Mouse (Mus musculus) stomach, embryonic 15.5 days (tissue): ENCODE data around the gene Rab27a. TPM values are rescaled to one million over a fixed set of nuclear protein-coding genes. Genes with fewer than 3 reads are reported as not detected.
"Not testable (repeated sequence)": the region's sequence is repeated elsewhere in the genome, so short reads cannot be mapped to it uniquely, and the experiment has no call there.

Source experiments
- ATAC-seq: fragments of 200-750 bp; cut with Nextera tagmentation; 2 replicates; pipeline ENCODE4 v1.8.0; 2017; ENCODE audit warnings: low read depth, moderate number of reproducible peaks, moderate TSS enrichment; ENCODE audit not compliant: insufficient read depth, low FRiP score
- H3K27ac ChIP-seq: fragments of 300-500 bp; sonication (generic); 2 replicates; pipeline ENCODE4 v1.5.1; 2015; ENCODE audit warnings: mild to moderate bottlenecking, inconsistent platforms
- H3K27me3 ChIP-seq: fragments of 300-500 bp; sonication (generic); replicated peaks from 2 replicates; pipeline ENCODE4 v1.6.1; 2015; ENCODE audit warnings: inconsistent platforms
- H3K36me3 ChIP-seq: fragments of 300-500 bp; sonication (generic); 2 replicates; pipeline ENCODE4 v1.6.1; 2015; ENCODE audit warnings: inconsistent platforms
- H3K4me1 ChIP-seq: fragments of 300-500 bp; sonication (generic); 2 replicates; pipeline ENCODE4 v1.6.1; 2015; ENCODE audit warnings: inconsistent platforms
- H3K4me2 ChIP-seq: fragments of 300-500 bp; sonication (generic); 2 replicates; pipeline ENCODE4 v1.6.1; 2015; ENCODE audit warnings: mild to moderate bottlenecking, inconsistent platforms
- H3K4me3 ChIP-seq: fragments of 300-500 bp; sonication (generic); replicated peaks from 2 replicates; pipeline ENCODE4 v1.5.1; 2015; ENCODE audit warnings: inconsistent platforms
- H3K9ac ChIP-seq: fragments of 300-500 bp; sonication (generic); 2 replicates; pipeline ENCODE4 v1.6.1; 2015; ENCODE audit warnings: inconsistent platforms
- H3K9me3 ChIP-seq: fragments of 300-500 bp; sonication (generic); 2 replicates; pipeline ENCODE4 v1.6.1; 2016; ENCODE audit warnings: inconsistent platforms
- WGBS: fragments of 180-500 bp; shearing (Covaris S2); methylation state at CpG from one replicate; pipeline ENCODE4 v1.1.7; 2015; 5-methylcytosine and 5-hydroxymethylcytosine counted together
- polyA plus RNA-seq: library from polyadenylated mRNA; unstranded; fragments of >200 nt; fragmentation: Nextera tagmentation; extraction: Ambion mirVana; gene quantifications from 2 replicates; pipeline ENCODE4 v1.2.1, GENCODE M21; 2015

Gene Rab27a
- polyA plus RNA-seq, 1 experiment from 2014 or later = 16.8 TPM

- not testable (repeated sequence) for H3K36me3 ChIP-seq, H3K4me1 ChIP-seq, H3K9me3 ChIP-seq, H3K4me2 ChIP-seq, H3K4me3 ChIP-seq, H3K9ac ChIP-seq, ATAC-seq, H3K27me3 ChIP-seq, H3K27ac ChIP-seq
- 85% methylated on average over 11 of the region's 12 CpGs for WGBS
Measured at GRCm38 (mm10) chr9:73079349-73079748, 34.7 kb downstream of the Rab27a start.

GRCm38 (mm10) chr9:73079801-73080325 lies 35.2 kb downstream of the Rab27a start:
- WGBS = 58% methylated on average over 7 of the region's 7 CpGs
- no peak overlapping the region for H3K9ac ChIP-seq
- no peak overlapping the region for H3K27ac ChIP-seq
- H3K27me3 ChIP-seq = no peaks in the 10 kb centered on the region
- no peak overlapping the region for H3K4me2 ChIP-seq
- ATAC-seq = no peak
- no peaks in the 10 kb centered on the region for H3K36me3 ChIP-seq
- H3K9me3 ChIP-seq = no peaks in the 10 kb centered on the region
- no peak overlapping the region for H3K4me3 ChIP-seq
- no peaks in the 10 kb centered on the region for H3K4me1 ChIP-seq

GRCm38 (mm10) chr9:73082291-73083000 lies 37.8 kb downstream of the Rab27a start:
- Histone ChIP-seq H3K4me3 (no peak overlapping the region), H3K36me3 (no peaks in the 10 kb centered on the region), H3K4me1 (no peaks in the 10 kb centered on the region), H3K9ac (no peak overlapping the region), H3K27me3 (no peaks in the 10 kb centered on the region), H3K4me2 (no peak overlapping the region), H3K9me3 (no peaks in the 10 kb centered on the region), H3K27ac (no peak overlapping the region)
- WGBS = 79% methylated on average over 8 of the region's 8 CpGs
- no peak for ATAC-seq

GRCm38 (mm10) chr9:73083956-73084355 lies 39.3 kb downstream of the Rab27a start:
- no peaks in the 10 kb centered on the region for H3K27me3 ChIP-seq
- no peak overlapping the region for H3K4me2 ChIP-seq
- H3K27ac ChIP-seq = no peak overlapping the region
- H3K9ac ChIP-seq = no peak overlapping the region
- H3K4me3 ChIP-seq = no peak overlapping the region
- H3K9me3 ChIP-seq = no peaks in the 10 kb centered on the region
- 71% methylated on average over 6 of the region's 6 CpGs for WGBS
- H3K36me3 ChIP-seq = no peaks in the 10 kb centered on the region
- no peaks in the 10 kb centered on the region for H3K4me1 ChIP-seq
- no peak for ATAC-seq

GRCm38 (mm10) chr9:73085845-73086244 lies 41.2 kb downstream of the Rab27a start:
- H3K9ac ChIP-seq = no peak overlapping the region
- H3K36me3 ChIP-seq = no peaks in the 10 kb centered on the region
- no peak overlapping the region for H3K4me2 ChIP-seq
- no peak overlapping the region for H3K4me3 ChIP-seq
- WGBS = 65% methylated on average over 6 of the region's 6 CpGs
- no peaks in the 10 kb centered on the region for H3K9me3 ChIP-seq
- H3K27ac ChIP-seq = 0 out of 2 replicates have a peak overlapping the region, but pooled peaks have one; percentile 31
- no peaks in the 10 kb centered on the region for H3K4me1 ChIP-seq
- no peak for ATAC-seq
- H3K27me3 ChIP-seq = no peaks in the 10 kb centered on the region

GRCm38 (mm10) chr9:73087121-73087520 lies 42.5 kb downstream of the Rab27a start:
- no peaks in the 10 kb centered on the region for H3K36me3 ChIP-seq
- no peak overlapping the region for H3K9ac ChIP-seq
- H3K9me3 ChIP-seq = no peaks in the 10 kb centered on the region
- no peak overlapping the region for H3K27ac ChIP-seq
- no peak overlapping the region for H3K4me2 ChIP-seq
- no peaks in the 10 kb centered on the region for H3K4me1 ChIP-seq
- 58% methylated on average over 8 of the region's 8 CpGs for WGBS
- no peak overlapping the region for H3K4me3 ChIP-seq
- no peaks in the 10 kb centered on the region for H3K27me3 ChIP-seq
- ATAC-seq = no peak

- H3K27me3 ChIP-seq = no peaks in the 10 kb centered on the region
- H3K36me3 ChIP-seq = no peaks in the 10 kb centered on the region
- no peak overlapping the region for H3K4me3 ChIP-seq
- WGBS = 73% methylated on average over 5 of the region's 5 CpGs
- ATAC-seq = no peak
- no peaks in the 10 kb centered on the region for H3K4me1 ChIP-seq
- H3K27ac ChIP-seq = no peak overlapping the region
- no peak overlapping the region for H3K9ac ChIP-seq
- no peak overlapping the region for H3K4me2 ChIP-seq
- H3K9me3 ChIP-seq = no peaks in the 10 kb centered on the region
Measured at GRCm38 (mm10) chr9:73087581-73087980, 42.9 kb downstream of the Rab27a start.

- 0 out of 2 replicates have a peak overlapping the region, but pooled peaks have one; percentile 13 for H3K4me2 ChIP-seq
- peak overlapping the region; percentile 65; the same call in 1 of the 2 replicates for H3K27ac ChIP-seq
- no peak overlapping the region for H3K9ac ChIP-seq
- no peaks in the 10 kb centered on the region for H3K4me1 ChIP-seq
- no peak overlapping the region for H3K4me3 ChIP-seq
- no peaks in the 10 kb centered on the region for H3K36me3 ChIP-seq
- peak; percentile 67 for ATAC-seq
- no peaks in the 10 kb centered on the region for H3K9me3 ChIP-seq
- WGBS = 57% methylated on average over 16 of the region's 16 CpGs
- H3K27me3 ChIP-seq = no peaks in the 10 kb centered on the region
Measured at GRCm38 (mm10) chr9:73089222-73089920, 44.7 kb downstream of the Rab27a start.

- Histone ChIP-seq H3K36me3 (no peaks in the 10 kb centered on the region), H3K4me2 (no peak overlapping the region), H3K27ac (no peak overlapping the region), H3K9me3 (no peaks in the 10 kb centered on the region), H3K27me3 (no peaks in the 10 kb centered on the region), H3K9ac (no peak overlapping the region), H3K4me3 (no peak overlapping the region), H3K4me1 (no peaks in the 10 kb centered on the region)
- ATAC-seq = no peak
- WGBS = 79% methylated on average over 10 of the region's 10 CpGs
Measured at GRCm38 (mm10) chr9:73090121-73090520, 45.5 kb downstream of the Rab27a start.

- WGBS = 0% methylated on average over 1 of the region's 1 CpGs
- Histone ChIP-seq H3K36me3 (no peaks in the 10 kb centered on the region), H3K4me3 (no peak overlapping the region), H3K4me2 (no peak overlapping the region), H3K27ac (no peak overlapping the region), H3K9ac (no peak overlapping the region), H3K4me1 (no peaks in the 10 kb centered on the region), H3K27me3 (0 out of 2 replicates have a peak, but pooled peaks cover 3% of the 10 kb centered on the region), H3K9me3 (no peaks in the 10 kb centered on the region)
- no peak for ATAC-seq
Measured at GRCm38 (mm10) chr9:73091747-73092146, 47.1 kb downstream of the Rab27a start.

- peak; percentile 79 for ATAC-seq
- Histone ChIP-seq H3K4me3 (no peak overlapping the region), H3K27ac (no peak overlapping the region), H3K27me3 (0 out of 2 replicates have a peak, but pooled peaks cover 3% of the 10 kb centered on the region), H3K9ac (no peak overlapping the region), H3K36me3 (no peaks in the 10 kb centered on the region), H3K4me1 (no peaks in the 10 kb centered on the region), H3K4me2 (no peak overlapping the region), H3K9me3 (no peaks in the 10 kb centered on the region)
- WGBS = 32% methylated on average over 17 of the region's 17 CpGs
Measured at GRCm38 (mm10) chr9:73094580-73094979, 49.9 kb downstream of the Rab27a start.

GRCm38 (mm10) chr9:73097898-73098297 lies 53.2 kb downstream of the Rab27a start:
- WGBS = 83% methylated on average over 2 of the region's 2 CpGs
- H3K9ac ChIP-seq = no peak overlapping the region
- H3K27ac ChIP-seq = no peak overlapping the region
- no peaks in the 10 kb centered on the region for H3K9me3 ChIP-seq
- H3K36me3 ChIP-seq = no peaks in the 10 kb centered on the region
- no peak overlapping the region for H3K4me2 ChIP-seq
- H3K4me1 ChIP-seq = peaks cover 1% of the 10 kb centered on the region; the same call in 1 of the 2 replicates
- H3K27me3 ChIP-seq = 0 out of 2 replicates have a peak, but pooled peaks cover 9% of the 10 kb centered on the region
- no peak for ATAC-seq
- no peak overlapping the region for H3K4me3 ChIP-seq
